Mouse (Mus musculus): Measurements from ENCODE around the gene Tmem178.

The Tmem178 gene

DNA sequence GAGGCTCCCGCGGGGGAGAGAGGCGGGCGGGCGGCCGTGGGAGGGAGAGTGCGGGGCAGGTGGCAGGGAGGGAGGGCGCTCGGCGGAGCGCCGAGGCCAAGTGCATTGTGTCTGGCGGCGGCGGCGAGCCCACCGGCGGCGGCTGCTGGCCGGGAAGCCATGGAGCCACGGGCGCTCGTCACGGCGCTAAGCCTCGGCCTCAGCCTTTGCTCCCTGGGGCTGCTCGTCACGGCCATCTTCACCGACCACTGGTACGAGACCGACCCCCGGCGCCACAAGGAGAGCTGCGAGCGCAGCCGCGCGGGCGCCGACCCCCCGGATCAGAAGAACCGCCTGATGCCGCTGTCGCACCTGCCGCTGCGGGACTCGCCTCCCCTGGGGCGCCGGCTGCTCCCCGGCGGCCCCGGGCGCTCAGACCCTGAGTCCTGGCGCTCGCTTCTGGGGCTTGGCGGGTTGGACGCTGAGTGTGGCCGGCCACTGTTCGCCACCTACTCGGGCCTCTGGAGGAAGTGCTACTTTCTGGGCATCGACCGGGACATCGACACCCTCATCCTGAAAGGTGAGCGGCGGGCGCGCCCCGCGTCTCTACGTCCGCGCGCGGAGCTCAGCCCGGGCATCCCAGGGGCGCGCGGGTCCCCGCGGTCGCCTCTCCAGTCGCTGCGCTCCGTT, at the start of gene Tmem178:
TSS of gene Tmem178 (plus strand) at position 103 of the 669 bp plus-strand sequence.
- ATAC-seq (ENCODE audit: insufficient number of reproducible peaks, low FRiP score, low TSS enrichment), result peak; percentile 17; the same call in 1 of the 2 replicates

GRCm38 (mm10) chr17:80896481-80896880, 48.0 kb upstream of the Tmem178 start:
- no peak for ATAC-seq (ENCODE audit: insufficient number of reproducible peaks, low FRiP score, low TSS enrichment)

DNA sequence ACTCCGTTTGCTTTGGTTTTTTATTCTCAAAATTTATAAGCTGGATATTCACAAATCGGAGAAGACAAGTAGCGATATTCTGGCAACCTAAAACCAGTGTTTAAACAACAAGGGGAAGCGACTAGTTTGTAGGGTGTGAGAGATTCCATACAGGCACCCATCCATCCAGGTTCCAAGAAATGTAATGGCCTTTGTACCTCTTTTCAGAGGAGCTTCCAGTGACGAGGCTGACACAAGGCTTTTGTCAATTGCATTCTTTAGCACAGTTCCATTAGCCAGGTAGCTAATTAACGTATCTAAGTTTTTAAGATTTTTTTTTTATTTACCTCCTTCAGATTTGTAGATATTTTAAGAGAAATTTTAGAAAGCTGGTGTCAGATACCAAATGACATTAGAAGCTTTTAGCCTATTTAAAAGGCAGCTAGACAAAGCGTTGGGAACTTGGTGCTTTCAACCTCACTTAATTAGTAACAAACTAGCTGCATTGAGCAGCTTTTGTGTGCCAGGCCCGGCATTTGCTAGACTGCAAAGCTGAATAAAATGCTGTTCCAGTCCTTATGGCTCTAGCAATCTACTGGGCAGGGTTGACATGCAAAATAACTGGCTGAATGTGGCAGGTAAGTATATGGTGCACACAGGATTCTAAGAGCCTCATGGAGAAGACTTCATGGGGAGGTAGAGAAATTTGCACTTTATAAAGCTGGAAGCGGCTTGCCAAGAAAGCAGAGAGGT, 46.6 kb upstream of the Tmem178 start:
- no peak for ATAC-seq (ENCODE audit: insufficient number of reproducible peaks, low FRiP score, low TSS enrichment)

GRCm38 (mm10) chr17:80899513-80900199, 44.8 kb upstream of the Tmem178 start:
- ATAC-seq (ENCODE audit: insufficient number of reproducible peaks, low FRiP score, low TSS enrichment), result no peak

- ATAC-seq (ENCODE audit: insufficient number of reproducible peaks, low FRiP score, low TSS enrichment), result no peak
Observed at GRCm38 (mm10) chr17:80900200-80900520, 44.3 kb upstream of the Tmem178 start.

- ATAC-seq (ENCODE audit: insufficient number of reproducible peaks, low FRiP score, low TSS enrichment), result no peak
Observed at GRCm38 (mm10) chr17:80901885-80902284, 42.5 kb upstream of the Tmem178 start.

DNA sequence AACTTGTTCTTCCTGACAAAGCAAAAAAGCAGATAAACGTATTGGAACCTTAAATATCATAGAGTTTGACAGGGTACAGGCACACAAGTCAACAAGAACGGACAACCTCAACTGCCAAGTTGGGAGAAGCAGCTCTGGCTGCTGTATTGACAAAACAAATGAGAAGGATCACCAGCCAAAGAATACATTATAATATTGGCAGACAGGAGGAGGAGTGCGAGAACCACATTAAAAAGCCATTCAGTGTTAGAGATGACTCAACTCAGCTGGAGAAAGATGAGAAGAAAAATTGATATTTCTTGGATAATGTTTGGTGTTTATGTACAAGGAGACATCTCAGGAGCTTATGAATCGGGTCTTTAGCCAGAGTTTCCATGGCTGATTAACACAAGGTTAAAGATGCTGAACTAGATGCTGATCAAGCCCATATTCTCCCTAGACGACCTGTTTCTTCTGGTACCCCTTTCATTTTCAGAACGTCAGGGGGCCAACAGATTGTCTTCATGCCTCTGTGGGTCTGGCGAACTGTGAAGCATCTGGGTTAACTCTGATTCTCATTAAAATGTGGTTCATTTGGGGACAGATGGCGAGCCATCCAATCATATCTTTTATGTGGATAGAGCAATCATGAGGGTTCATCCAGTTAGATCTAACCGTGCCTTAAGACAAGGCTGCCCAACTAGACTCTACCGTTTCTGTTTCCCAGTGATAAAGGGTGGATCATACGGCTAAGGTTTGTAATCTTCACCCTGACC, 41.1 kb upstream of the Tmem178 start:
- ATAC-seq (ENCODE audit: insufficient number of reproducible peaks, low FRiP score, low TSS enrichment), result no peak

DNA sequence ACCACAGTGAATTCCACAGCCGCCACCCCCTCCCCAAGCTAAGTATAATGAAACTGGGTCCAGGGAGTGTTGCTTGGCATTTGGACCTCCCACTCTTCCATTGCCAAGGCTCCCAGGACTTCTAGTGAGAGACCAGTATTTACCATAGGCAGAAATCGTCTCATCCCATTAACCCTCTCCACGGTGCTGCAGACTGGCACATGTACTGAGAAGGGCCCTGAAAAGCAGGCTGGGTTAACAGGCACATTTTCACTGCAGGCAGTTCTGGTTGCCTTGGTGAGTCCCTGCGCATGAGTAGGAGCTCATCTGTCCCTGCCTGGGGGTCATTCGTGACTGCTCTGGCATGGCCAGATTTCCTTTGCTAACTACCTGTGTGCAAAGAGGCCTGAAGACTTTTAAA, 40.4 kb upstream of the Tmem178 start:
- no peak for ATAC-seq (ENCODE audit: insufficient number of reproducible peaks, low FRiP score, low TSS enrichment)

- ATAC-seq (ENCODE audit: insufficient number of reproducible peaks, low FRiP score, low TSS enrichment), result no peak
Observed at GRCm38 (mm10) chr17:80915666-80916065, 28.8 kb upstream of the Tmem178 start.

- no peak for ATAC-seq (ENCODE audit: insufficient number of reproducible peaks, low FRiP score, low TSS enrichment)
Observed at GRCm38 (mm10) chr17:80919261-80919660, 25.2 kb upstream of the Tmem178 start.

- ATAC-seq (ENCODE audit: insufficient number of reproducible peaks, low FRiP score, low TSS enrichment), result peak; percentile 88
Observed at GRCm38 (mm10) chr17:80921286-80922134, 22.9 kb upstream of the Tmem178 start.

- no peak for ATAC-seq (ENCODE audit: insufficient number of reproducible peaks, low FRiP score, low TSS enrichment)
Observed at GRCm38 (mm10) chr17:80925554-80925953, 18.9 kb upstream of the Tmem178 start.

- ATAC-seq (ENCODE audit: insufficient number of reproducible peaks, low FRiP score, low TSS enrichment), result peak; percentile 72; the same call in 1 of the 2 replicates
Observed at GRCm38 (mm10) chr17:80927151-80927550, 17.3 kb upstream of the Tmem178 start.

DNA sequence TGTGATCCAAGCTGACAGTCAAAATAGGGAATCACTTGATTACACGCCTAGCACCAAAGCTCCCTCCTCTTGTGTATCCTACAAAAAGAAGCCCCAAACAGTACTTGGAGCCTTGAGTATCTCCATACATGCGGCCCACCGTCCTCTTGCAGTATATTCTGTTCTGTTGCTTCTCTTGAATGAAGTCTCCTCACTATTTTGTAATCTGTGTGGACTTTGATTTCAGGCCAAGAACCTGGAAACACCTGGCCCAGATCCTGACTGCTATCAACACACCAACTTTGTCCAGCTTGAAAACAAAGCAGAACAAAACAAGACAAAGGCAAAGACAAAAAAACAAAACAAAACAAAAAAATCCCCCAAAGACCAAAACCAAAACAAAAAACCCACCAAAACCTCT, 11.7 kb upstream of the Tmem178 start:
- ATAC-seq (ENCODE audit: insufficient number of reproducible peaks, low FRiP score, low TSS enrichment), result no peak

DNA sequence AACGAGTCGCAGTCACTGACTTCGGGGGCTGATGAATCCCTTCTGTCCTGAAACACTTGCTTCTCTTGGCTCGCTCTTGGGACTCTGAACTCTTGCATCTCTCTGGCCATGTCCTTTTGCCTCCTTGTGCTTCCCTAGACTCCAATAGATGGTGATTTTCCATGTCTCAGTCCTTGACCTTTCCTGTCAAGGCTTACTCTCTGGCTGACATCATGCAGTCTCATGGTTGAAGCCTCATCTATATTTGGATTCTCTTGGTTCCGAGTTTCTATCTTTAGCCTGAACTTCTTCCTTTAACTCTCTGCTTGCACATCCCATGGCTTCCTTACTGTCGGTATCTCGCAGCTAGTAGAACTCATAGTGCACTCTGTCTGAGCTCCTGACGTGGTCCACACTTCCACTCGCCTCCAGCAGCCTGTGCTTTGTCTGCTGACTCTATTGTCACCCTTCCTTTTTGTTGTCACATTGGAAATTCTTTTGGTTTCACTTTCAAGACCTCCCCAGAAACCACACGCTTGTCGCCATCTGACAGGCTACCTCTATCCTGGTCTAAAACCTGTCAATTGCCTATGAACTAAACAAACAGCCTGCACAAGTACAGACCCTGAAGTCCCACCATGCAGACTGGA, 10.9 kb upstream of the Tmem178 start:
- no peak for ATAC-seq (ENCODE audit: insufficient number of reproducible peaks, low FRiP score, low TSS enrichment)

DNA sequence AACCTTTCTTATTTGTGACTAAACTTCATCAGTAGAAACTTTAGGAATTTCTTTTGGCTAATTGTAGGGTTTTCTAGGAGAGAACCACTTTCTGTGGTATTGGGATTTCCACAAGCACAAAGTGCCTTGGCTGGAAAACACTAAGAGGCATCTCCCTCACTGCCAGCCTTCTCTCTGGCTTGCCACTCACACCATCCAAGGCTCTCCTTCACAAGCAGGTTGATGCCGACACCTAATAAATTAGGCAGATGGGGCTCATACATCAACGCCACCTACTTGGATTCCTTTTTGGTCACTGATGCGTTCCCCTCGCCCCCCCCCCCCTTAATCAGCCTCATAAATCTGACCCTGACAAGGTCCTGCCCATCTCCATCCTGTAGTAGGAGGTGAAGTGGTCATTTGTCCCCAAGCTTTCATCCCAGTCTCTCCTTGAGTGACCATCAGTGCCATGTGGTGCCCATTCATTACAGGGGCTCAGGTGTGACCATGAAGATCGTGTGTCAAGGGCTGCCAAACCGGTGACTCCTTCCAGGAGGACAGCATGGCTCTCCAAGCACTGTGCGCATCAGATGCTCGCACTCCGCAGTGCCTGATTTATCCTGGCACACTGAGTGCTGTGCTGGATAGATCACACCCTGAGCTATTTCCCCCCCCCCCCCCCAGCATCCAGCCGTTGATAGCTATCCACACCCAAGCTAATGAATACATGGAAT, 8.5 kb upstream of the Tmem178 start:
- peak; percentile 74; the same call in 1 of the 2 replicates for ATAC-seq (ENCODE audit: insufficient number of reproducible peaks, low FRiP score, low TSS enrichment)

DNA sequence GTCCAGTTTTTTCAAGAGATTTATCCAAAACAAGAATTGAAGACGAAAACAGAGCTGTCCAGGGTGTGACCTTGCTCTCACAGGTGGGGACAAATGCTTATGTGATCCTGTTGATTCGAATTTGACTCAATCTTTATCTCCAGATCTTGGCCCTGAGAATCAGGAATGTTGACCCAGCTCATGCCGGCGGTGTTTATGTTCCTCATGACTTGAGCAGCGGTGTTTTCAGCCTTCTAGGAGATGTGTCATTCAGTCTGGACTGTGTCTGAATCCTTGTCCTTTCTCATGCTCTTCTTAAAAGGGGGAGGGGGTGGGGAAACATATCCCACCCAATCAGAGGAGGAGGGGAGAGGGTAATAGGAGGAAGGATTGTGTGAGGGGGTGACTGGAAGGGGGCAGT, 7.9 kb upstream of the Tmem178 start:
- ATAC-seq (ENCODE audit: insufficient number of reproducible peaks, low FRiP score, low TSS enrichment), result no peak

DNA sequence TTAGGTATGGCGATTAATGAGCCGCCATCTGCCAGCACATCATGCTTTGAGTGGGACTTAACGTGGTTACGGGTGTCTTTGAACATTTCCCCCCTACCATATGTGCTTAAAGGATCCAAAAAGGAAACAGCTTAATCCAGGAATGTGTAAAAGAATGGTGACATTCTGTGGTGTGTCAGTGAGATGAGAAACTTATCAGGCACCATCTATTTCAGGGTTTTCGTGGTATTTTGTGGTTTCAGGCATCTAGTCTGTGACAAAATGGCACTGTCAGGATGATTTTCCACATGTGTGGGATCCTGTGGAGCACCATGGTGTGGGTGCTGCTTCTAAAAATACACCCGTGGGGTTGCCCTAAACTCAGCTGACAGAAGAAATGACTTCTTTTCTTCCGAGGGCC, 4.6 kb upstream of the Tmem178 start:
- ATAC-seq (ENCODE audit: insufficient number of reproducible peaks, low FRiP score, low TSS enrichment), result no peak

GRCm38 (mm10) chr17:80941857-80942256, 2.6 kb upstream of the Tmem178 start:
- ATAC-seq (ENCODE audit: insufficient number of reproducible peaks, low FRiP score, low TSS enrichment), result no peak
